Comparison of ENCODE assay signal across 21 mouse cellular contexts in the genomic region with DNA sequence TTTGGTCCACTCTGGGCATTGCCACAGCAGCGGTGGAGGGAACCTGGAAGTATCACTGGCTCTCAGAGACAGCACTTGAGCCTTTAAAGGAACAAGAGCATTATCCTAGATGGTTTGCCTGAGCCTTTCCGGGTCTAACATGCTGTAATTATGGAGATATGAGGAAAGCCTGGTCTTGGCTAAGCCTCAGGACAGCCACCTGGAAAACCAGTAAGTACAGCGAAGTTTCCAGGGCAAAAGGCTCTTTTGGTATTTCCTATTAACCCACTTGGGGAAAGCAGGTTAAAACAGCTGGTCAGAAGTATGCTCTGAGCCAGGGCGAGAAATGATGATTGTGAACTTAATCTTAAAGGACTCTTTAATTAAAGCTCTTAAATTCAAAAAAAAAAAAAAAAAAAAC.
DNase-seq lines count a peak whose midpoint lies in the region; ATAC-seq and TF ChIP-seq lines count a peak whose summit lies in the region.
"Had no signal": no experiment of that assay in that cellular context is flagged by ENCODE, and none has a peak within 500 bp of the region (broad histone marks: within the 10 kb centered on the region; RNA-seq: fewer than 3 reads in every experiment).

No protein-coding gene starts in this region.

- no peak overlapping the region for H3K9ac ChIP-seq in neural tube, embryonic 15.5 days (replicated peaks)
- no peak overlapping the region for H3K9ac ChIP-seq in lung, postnatal 0 days (replicated peaks; ENCODE audit: low read depth)
- H3K9ac ChIP-seq: embryonic facial prominence, embryonic 12.5 days; forebrain, embryonic 13.5 days; forebrain, postnatal 0 days; hindbrain, embryonic 12.5 days had no signal

- WGBS in neural tube, embryonic 15.5 days, result 90% methylated on average over 4 of the region's 4 CpGs
- WGBS in lung, postnatal 0 days, result 59% methylated on average over 4 of the region's 4 CpGs

- no peak for ATAC-seq in neural tube, embryonic 15.5 days (ENCODE audit: low FRiP score)
- no peak for ATAC-seq in lung, postnatal 0 days
- ATAC-seq in megakaryocyte-erythroid progenitor cell, adult 5-6 weeks (replicated peaks; ENCODE audit: low FRiP score, low TSS enrichment, poor library complexity, severe bottlenecking), result no peak
- ATAC-seq: activated CD4-positive, CD25-positive, alpha-beta regulatory T cell, adult 4 months; forebrain, embryonic 13.5 days; forebrain, postnatal 0 days; hindbrain, embryonic 16.5 days; Patski had no signal

- TF ChIP-seq CTCF in gastrocnemius, adult 2 months (IDR thresholded peaks at IDR 0.05), result no peak
- TF ChIP-seq CTCF in lung, postnatal 0 days (IDR thresholded peaks at IDR 0.05), result no peak

- no peak overlapping the region for H3K4me2 ChIP-seq in neural tube, embryonic 15.5 days
- H3K4me2 ChIP-seq in lung, postnatal 0 days (replicated peaks; ENCODE audit: low read depth, low read length), result no peak overlapping the region
- H3K4me2 ChIP-seq: embryonic facial prominence, embryonic 12.5 days; forebrain, embryonic 13.5 days; hindbrain, embryonic 12.5 days had no signal

- H3K27ac ChIP-seq in gastrocnemius, adult 2 months, result no peak overlapping the region
- no peak overlapping the region for H3K27ac ChIP-seq in neural tube, embryonic 15.5 days (replicated peaks)
- H3K27ac ChIP-seq in lung, postnatal 0 days (ENCODE audit: low read length), result no peak overlapping the region
- H3K27ac ChIP-seq: embryonic facial prominence, embryonic 12.5 days; forebrain, embryonic 13.5 days; hindbrain, embryonic 12.5 days had no signal

- no peaks in the 10 kb centered on the region for H3K36me3 ChIP-seq in neural tube, embryonic 15.5 days
- no peaks in the 10 kb centered on the region for H3K36me3 ChIP-seq in lung, postnatal 0 days (ENCODE audit: insufficient read depth, low read length)
- H3K36me3 ChIP-seq: embryonic facial prominence, embryonic 12.5 days; hindbrain, embryonic 12.5 days had no signal

- no peak for TF ChIP-seq EP300 in lung, postnatal 0 days (IDR thresholded peaks at IDR 0.05)

- no peak overlapping the region for H3K4me3 ChIP-seq in gastrocnemius, adult 2 months
- H3K4me3 ChIP-seq in neural tube, embryonic 15.5 days (replicated peaks), result no peak overlapping the region
- no peak overlapping the region for H3K4me3 ChIP-seq in lung, postnatal 0 days (ENCODE audit: low read depth, low read length)
- H3K4me3 ChIP-seq: embryonic facial prominence, embryonic 12.5 days; forebrain, embryonic 13.5 days; hindbrain, embryonic 12.5 days had no signal

- no peaks in the 10 kb centered on the region for H3K9me3 ChIP-seq in neural tube, embryonic 15.5 days (replicated peaks)
- no peaks in the 10 kb centered on the region for H3K9me3 ChIP-seq in lung, postnatal 0 days (ENCODE audit: low read length)
- H3K9me3 ChIP-seq: embryonic facial prominence, embryonic 12.5 days; forebrain, embryonic 13.5 days; hindbrain, embryonic 12.5 days had no signal

- DNase-seq in gastrocnemius, adult 2 months, result peak; percentile 15
- DNase-seq in gastrocnemius, postnatal 10 days, result no peak
- DNase-seq in neural tube, embryonic 10.5 days (ENCODE audit: extremely low spot score, low spot score), result peak; percentile 18
- DNase-seq in hindlimb bud, embryonic 11.5 days (ENCODE audit: extremely low spot score, low read depth, low spot score), result peak; percentile 2
- DNase-seq in skeletal muscle tissue, adult 2 months (ENCODE audit: low read depth, low spot score), result peak; percentile 3
- DNase-seq in lung, postnatal 0 days (ENCODE audit: low spot score), result no peak
- DNase-seq: adrenal gland, adult 2 months; adrenal gland, postnatal 36 days; cerebellum, adult 2 months; forebrain, postnatal 0 days; gastrocnemius, postnatal 14 days; kidney, adult 11 months had no signal

- H3K27me3 ChIP-seq in neural tube, embryonic 15.5 days (replicated peaks), result no peaks in the 10 kb centered on the region
- no peaks in the 10 kb centered on the region for H3K27me3 ChIP-seq in lung, postnatal 0 days (replicated peaks; ENCODE audit: insufficient read depth, low read length)
- H3K27me3 ChIP-seq: CH12.LX; embryonic facial prominence, embryonic 12.5 days; forebrain, embryonic 13.5 days; hindbrain, embryonic 12.5 days had no signal

- intact Hi-C loops in gastrocnemius, adult 2 months (cut with DNase I), result no loop called here

- no peaks in the 10 kb centered on the region for H3K4me1 ChIP-seq in neural tube, embryonic 15.5 days
- no peaks in the 10 kb centered on the region for H3K4me1 ChIP-seq in lung, postnatal 0 days (ENCODE audit: insufficient read depth, low read depth, low read length)
- H3K4me1 ChIP-seq: embryonic facial prominence, embryonic 12.5 days; forebrain, embryonic 13.5 days; hindbrain, embryonic 12.5 days had no signal

Comparison
In these comparisons a context has a peak if more than half of its experiments do, and no peak if none do; other contexts are left out.
1. DNase-seq: peak in gastrocnemius, adult 2 months (single experiment), neural tube, embryonic 10.5 days (single experiment), hindlimb bud, embryonic 11.5 days (single experiment) and skeletal muscle tissue, adult 2 months (single experiment); none in gastrocnemius, postnatal 10 days (single experiment) and lung, postnatal 0 days (single experiment).